Mouse (Mus musculus): Measurements from ENCODE around the gene Ren1. TPM values are rescaled to one million over a fixed set of nuclear protein-coding genes. Genes with fewer than 3 reads are reported as not detected.
A peak's percentile ranks its signal among the peaks of the same experiment; 100 is the strongest.

Gene Ren1
- total RNA-seq, 1 experiment from 2014 or later, result not detected

DNA sequence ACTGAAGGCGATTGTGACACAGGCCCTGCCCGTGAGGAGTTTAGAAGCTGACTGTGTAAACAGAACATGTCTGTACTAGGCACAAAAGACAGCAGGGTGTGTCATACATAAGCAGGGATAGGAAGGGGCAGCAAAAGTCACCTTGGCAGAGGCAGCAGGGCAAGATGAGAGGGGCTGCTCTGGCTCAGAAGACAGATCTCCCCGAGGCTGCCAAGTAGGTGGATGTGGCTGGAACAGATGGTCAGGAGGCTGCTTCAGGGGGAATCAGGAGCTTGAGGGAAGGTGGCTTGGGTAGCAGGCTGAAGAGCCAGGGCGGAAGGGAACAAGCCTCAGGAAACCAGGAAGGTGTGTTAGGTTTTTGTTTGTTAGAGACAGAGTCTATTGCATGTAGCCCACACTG lies 20.0 kb downstream of the Ren1 start:
- ATAC-seq (replicated peaks; ENCODE audit: low read depth, poor library complexity, severe bottlenecking), result no peak

DNA sequence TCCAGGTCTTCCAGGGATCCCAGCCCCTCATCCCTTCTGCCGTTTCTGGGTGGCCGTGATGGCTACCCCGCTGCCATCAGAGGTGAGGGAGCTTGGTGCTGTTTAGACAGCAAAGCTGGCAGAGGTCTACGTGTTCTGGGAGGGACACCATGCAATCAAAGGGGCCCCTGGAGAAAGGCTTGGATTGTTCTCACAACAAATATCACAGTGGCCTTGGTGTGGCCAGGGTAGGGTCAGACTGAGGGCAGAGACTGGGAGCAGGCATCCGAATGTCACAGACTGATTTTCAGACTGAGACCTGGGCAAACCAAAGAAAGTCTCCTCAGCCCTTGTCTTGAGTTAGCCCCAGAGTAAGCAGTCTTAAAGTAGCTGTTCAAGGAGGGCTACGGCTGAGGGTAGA lies 21.1 kb downstream of the Ren1 start:
- ATAC-seq (replicated peaks; ENCODE audit: low read depth, poor library complexity, severe bottlenecking), result no peak

DNA sequence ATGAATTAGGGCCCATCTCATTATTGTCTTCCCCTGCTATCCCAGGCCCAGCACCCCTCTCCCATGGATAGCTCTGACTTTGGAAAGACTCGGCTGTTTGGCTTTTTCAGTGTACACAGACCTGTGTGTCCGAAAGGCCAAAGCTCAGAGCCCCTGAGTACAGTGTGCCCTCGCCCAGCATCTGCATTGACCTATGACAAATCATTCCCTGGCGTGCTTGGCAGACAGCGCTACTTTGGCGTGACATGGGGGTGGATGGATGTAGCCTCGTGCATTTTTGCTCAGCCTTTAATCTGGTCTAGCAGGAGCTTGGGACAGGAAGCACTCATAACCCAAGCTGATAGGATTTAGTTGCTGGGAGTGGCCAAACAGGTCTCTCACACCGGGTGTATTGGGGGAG lies 21.8 kb downstream of the Ren1 start:
- ATAC-seq (replicated peaks; ENCODE audit: low read depth, poor library complexity, severe bottlenecking), result 0 out of 2 replicates have a peak, but pooled peaks have one; percentile 11

GRCm38 (mm10) chr1:133375696-133376346 lies 25.5 kb downstream of the Ren1 start:
- ATAC-seq (replicated peaks; ENCODE audit: low read depth, poor library complexity, severe bottlenecking), result no peak

DNA sequence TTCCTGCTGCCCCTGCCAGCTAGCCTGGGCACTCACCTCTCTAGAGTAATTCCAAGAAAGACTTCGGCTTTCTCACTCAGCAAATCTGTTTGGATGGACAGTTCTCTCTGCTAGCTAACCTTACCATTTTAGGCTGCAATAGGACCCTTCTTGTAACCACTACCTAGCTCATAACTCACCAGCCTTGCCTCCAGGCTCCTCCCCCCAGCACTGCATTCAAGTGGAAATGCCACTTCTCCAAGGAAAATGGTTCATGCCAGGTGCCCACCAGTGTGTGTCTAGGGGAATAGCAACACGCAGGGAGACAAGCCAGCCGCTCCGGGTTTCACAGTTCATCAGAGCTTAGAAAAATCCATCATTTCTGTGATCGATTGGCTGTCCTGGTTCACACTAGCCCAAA lies 27.2 kb downstream of the Ren1 start:
- no peak for ATAC-seq (replicated peaks; ENCODE audit: low read depth, poor library complexity, severe bottlenecking)

GRCm38 (mm10) chr1:133379254-133379985 lies 29.1 kb downstream of the Ren1 start:
- ATAC-seq (replicated peaks; ENCODE audit: low read depth, poor library complexity, severe bottlenecking), result no peak

GRCm38 (mm10) chr1:133379986-133380320 lies 29.6 kb downstream of the Ren1 start:
- no peak for ATAC-seq (replicated peaks; ENCODE audit: low read depth, poor library complexity, severe bottlenecking)

DNA sequence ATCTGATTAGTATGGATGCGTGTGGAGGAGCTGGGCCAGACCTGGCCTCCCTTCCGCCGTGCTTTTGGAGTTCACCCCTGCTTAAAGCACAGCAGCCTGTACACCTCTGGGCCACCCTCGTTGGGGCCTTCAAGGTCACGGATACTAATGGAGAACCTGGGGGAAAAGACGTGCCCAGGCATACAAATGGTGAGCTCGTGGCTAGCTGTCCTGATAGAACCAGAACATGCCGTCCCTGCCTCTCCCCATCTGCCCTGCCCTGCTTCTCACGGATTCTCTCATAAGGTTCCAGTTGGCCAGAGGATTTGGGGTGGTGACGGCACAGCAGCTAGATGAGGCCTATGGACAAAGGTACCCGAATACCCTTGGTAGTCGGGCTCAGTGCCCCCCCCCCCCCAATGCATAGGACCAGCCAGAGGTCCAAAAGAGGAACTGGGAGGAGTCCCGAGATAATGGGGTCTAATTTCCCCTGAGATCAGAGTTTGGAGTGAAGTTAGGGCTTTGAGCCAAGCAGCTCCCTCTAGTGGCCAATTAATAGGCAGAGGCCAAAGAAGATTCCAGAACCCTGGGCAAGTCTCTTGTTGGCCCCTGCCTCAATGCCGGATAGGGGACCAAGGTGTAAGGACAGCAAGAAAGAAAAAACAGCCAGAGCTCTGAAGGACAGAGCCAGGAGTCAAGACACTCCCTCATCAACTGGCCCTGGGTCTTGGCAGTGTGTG lies 30.2 kb downstream of the Ren1 start:
- ATAC-seq (replicated peaks; ENCODE audit: low read depth, poor library complexity, severe bottlenecking), result peak; percentile 64

- ATAC-seq (replicated peaks; ENCODE audit: low read depth, poor library complexity, severe bottlenecking), result peak; percentile 57
Observed at GRCm38 (mm10) chr1:133382008-133382407, 31.7 kb downstream of the Ren1 start.

- no peak for ATAC-seq (replicated peaks; ENCODE audit: low read depth, poor library complexity, severe bottlenecking)
Observed at GRCm38 (mm10) chr1:133382552-133383155, 32.3 kb downstream of the Ren1 start.

DNA sequence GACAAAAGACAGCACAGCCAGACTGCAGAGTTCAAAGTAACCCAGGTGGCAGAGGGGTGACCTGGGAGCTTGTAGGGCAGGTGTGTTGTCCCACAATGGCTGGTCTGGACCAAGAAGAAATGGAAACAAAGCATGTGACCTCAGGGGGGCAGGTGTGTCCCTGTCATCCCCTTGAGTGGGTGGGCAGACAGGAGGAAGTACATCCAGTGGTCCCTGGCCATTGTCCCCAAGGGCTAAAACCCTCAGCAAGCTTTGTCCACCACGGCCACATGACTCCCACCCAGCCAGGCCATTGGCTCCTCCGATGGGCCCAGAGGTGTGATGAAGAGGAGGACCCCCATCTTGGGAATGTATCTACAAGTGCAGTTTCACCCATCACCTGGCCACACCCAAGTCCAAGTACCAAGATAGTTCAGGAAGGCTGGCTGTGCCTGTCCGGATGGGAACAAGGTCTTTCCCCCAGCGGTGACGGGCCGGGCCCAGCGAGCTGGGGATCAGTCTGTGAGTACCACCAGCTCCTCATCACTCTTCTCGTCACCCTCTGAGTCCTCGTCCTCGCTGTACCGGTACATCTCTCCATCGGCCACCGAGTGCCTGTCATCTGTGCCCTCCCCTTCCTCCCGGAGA lies 33.0 kb downstream of the Ren1 start:
- no peak for ATAC-seq (replicated peaks; ENCODE audit: low read depth, poor library complexity, severe bottlenecking)

- peak; percentile 87 for ATAC-seq (replicated peaks; ENCODE audit: low read depth, poor library complexity, severe bottlenecking)
Observed at GRCm38 (mm10) chr1:133385506-133385905, 35.2 kb downstream of the Ren1 start.

- no peak for ATAC-seq (replicated peaks; ENCODE audit: low read depth, poor library complexity, severe bottlenecking)
Observed at GRCm38 (mm10) chr1:133386209-133386608, 35.9 kb downstream of the Ren1 start.

DNA sequence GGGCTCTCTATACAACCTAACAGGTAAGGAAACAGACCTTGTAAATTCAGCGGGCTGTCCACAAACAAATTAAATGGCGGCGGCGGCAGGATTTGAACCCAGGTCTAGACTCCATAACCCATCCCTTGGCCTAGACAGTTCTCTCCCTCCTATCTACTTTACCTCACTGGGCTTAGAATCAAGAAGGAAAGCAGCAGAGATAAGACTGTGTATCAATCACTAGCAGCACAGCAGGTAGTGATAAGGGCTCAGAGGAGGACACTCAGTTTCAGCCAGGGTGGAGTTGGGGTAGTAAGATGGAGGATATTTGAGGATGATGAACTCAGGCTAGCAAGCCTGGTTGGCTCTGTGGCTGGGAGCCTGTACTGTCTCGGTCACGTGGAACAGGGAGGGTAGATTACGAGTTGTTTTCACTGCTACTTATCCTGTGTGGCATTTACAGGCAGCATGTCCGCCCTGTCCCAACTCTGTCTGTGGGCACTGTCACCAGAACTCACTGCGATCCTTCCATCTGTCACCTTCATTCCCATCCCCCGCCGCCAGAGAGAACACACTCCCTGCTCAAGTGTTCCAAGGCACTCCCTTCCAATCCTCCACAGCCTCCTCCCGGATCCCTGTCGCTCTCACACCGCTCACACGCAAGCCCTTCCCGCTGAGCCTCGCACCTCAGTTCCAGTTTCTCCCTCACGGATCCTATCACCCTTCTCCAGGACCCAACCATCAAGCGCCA lies 37.4 kb downstream of the Ren1 start:
- no peak for ATAC-seq (replicated peaks; ENCODE audit: low read depth, poor library complexity, severe bottlenecking)

GRCm38 (mm10) chr1:133394702-133395101 lies 44.4 kb downstream of the Ren1 start:
- ATAC-seq (replicated peaks; ENCODE audit: low read depth, poor library complexity, severe bottlenecking), result no peak

- ATAC-seq (replicated peaks; ENCODE audit: low read depth, poor library complexity, severe bottlenecking), result no peak
Observed at GRCm38 (mm10) chr1:133396693-133397092, 46.4 kb downstream of the Ren1 start.

DNA sequence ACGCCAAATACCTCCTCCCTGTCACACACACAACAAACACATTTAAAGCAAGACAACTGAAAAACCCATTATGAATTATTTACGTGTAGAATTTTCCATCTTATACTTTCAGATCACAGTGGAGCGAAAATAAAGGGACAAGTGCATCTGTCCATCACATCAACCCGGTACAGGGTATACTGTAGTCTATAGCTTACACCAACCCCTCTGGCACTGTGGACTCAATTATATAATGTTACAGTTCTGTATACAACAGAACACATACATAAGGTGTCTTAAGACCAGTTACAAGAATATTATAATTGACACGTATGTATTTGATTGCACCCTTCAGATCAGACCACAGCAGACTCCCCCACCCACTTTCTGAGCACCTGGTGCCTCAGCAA lies 46.8 kb downstream of the Ren1 start:
- ATAC-seq (replicated peaks; ENCODE audit: low read depth, poor library complexity, severe bottlenecking), result no peak

GRCm38 (mm10) chr1:133397483-133398237 lies 47.4 kb downstream of the Ren1 start:
- ATAC-seq (replicated peaks; ENCODE audit: low read depth, poor library complexity, severe bottlenecking), result no peak

Data from common myeloid progenitor, adult 5-6 weeks (primary cell).